Mouse (Mus musculus) lung, postnatal 10 days (tissue): Measurements from ENCODE around the gene Ncam2.

Source experiments
- DNase-seq: peaks from one replicate; pipeline ENCODE4 v3.0.0; 2021

The Ncam2 gene

DNA sequence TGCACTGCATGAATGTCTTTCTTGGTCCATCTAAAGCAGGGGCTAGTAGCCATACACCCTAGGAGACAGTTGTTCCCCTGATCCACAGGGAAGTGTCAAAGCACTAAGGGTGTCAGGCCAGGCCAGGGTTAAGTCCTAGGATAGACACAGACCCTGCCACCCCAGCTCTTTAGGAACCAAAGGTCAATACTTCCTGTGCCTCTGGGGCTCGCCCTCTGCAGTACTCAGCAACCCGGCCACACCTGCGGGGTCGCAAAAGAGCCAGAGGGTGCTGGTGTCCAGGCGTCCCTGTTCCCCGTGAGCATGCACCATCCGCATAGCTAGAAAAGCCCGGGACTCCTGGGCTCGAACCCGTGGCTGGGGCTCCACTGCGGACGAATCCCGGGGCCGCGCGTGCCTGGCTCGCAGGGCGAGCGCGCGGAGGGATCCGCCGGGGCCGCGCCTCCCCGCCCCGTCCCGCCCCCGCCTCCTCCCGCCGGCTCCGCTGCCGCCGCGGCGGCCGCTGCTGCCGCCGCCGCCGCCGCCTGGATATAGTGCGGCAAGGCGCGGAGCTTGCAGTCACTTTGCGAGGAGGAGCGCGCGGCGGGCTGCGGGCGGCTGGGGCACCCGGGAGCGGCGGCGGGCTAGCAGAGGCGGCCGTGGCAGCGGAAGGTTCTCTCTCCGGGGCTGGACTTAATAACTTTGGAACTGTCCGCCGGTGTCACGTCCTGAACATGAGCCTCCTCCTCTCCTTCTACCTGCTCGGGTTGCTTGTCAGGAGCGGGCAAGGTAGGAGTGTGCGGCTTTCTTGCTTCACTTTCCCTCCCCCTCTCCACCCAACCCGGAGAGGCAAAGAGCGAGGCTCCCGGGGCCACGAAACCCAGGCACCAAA lies at the start of gene Ncam2:
Ncam2 (plus strand) TSS at position 497 of the 871 bp plus-strand sequence.
- peak; percentile 57 for DNase-seq

DNA sequence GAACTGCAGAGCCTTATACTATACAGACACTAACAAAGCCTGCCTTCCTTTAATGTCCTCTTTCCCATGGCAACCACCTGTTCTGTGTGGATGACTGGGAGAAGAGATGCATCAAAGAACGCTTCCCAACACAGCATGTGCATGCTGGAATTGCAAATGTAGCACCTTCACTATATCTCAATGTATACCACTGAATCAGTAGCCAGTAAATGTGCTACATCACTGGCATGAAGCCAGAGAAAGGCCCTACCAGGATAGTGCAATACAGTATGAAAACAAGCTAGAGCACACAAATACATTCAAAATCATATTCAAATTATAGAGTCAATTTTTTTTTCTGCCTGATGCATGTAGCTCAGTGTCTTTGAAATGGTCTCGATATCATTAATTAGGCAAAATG lies 29.7 kb upstream of the Ncam2 start:
- DNase-seq: no peak

DNA sequence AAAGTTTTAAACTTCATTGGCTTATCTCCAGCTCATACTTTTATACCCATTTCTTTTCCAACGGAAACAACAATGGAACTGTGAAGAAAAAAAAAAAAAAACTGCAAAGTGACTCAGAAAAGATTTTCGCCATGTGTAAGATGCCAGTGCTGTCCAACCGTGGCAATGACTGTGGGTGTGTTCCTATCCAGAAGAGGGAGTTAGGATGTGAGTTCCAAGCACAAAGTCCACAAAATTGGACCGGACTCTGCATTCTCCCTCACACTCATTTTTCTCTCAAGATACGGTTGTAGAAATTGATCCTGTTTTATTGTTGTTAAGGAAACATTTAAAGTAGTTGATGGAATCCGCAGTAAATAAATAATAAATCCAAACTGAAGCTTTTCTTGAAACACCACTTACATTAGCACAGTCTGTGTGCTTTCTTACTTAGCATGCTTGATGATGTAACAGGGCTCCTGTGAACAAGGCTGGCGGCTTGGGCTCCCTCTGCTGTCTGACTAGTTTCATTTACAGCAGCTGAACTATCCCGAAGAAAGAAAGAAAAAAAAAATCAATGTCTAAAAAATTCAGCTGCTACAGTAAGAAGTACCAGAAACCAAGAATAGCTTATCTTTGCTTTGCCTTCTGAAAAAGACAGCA lies 25.1 kb upstream of the Ncam2 start:
- peak; percentile 43 for DNase-seq

DNA sequence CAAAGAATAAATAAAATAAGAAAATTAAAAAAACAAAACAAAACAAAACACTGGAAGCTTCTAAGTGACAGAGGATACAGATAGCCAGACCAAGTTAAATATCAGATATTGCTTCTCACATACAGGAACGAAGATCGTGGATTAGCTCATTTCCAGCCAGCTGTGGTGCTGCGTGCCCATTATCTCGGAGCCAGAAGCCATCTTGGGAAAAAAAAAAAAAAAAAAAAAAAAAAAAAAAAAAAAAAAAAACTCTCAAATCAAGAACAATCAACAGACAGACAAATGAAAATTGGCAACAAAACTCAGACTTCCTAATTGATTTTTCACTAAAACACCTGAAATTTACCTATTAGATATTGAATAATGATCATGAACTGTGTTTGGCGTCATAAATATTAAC lies 20.7 kb upstream of the Ncam2 start:
- no peak for DNase-seq

DNA sequence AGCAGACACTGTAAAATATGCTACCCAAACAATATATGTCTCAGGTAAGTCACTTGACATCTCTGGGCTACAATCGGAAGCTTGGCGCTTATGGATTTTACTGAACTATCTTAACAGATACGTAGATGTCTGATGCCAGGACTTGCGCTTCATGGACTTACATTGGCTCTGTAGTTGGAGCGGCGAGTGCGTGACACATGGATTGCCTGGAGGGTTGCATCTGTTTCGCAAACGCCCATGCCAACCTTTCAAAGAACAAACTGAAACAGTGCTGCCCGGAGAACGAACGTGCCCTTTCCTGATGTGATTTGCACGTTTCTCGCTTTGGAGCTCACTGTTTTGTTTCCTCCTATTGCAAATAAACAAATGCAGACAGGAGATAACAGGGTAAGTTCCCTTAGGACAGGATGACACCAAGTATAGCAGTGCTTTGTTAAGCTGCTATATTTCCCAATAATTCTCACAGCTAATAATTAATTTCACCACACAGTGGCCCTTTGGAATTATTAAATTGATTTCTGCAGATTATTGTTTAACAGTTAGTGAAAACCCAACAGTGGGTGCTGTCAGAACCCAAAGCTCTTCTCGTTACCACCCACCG lies 12.8 kb upstream of the Ncam2 start:
- DNase-seq: no peak

DNA sequence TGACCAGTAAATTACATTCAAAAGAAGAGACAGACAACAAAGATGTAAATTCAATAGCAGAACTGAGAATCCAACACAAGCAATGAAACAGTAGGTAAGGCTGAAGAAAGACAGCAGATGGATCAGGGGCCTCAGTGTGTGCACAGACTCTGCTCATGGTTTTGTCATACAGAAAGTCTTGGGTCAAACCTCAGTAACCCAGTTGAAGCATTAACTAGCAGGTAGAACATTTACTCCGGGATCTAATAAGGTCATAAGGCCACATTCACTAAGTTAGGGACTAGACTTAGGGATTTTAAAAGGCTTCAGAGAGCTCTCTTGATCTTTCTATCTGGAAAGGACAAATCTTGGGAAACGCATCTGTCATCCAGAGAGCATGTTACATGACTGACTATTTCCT lies 8.9 kb upstream of the Ncam2 start:
- no peak for DNase-seq

GRCm38 (mm10) chr16:81192607-81193006 lies 7.9 kb upstream of the Ncam2 start:
- no peak for DNase-seq

- no peak for DNase-seq
Observed at GRCm38 (mm10) chr16:81199467-81199866, 1.0 kb upstream of the Ncam2 start.

GRCm38 (mm10) chr16:81201471-81201870 lies 974 bp downstream of the Ncam2 start:
- no peak for DNase-seq

GRCm38 (mm10) chr16:81201992-81202391 lies 1.5 kb downstream of the Ncam2 start:
- DNase-seq: peak; percentile 46

GRCm38 (mm10) chr16:81202721-81203161 lies 2.2 kb downstream of the Ncam2 start:
- no peak for DNase-seq

- DNase-seq: no peak
Observed at GRCm38 (mm10) chr16:81204405-81205034, 4.0 kb downstream of the Ncam2 start.

- no peak for DNase-seq
Observed at GRCm38 (mm10) chr16:81221176-81221575, 20.7 kb downstream of the Ncam2 start.

DNA sequence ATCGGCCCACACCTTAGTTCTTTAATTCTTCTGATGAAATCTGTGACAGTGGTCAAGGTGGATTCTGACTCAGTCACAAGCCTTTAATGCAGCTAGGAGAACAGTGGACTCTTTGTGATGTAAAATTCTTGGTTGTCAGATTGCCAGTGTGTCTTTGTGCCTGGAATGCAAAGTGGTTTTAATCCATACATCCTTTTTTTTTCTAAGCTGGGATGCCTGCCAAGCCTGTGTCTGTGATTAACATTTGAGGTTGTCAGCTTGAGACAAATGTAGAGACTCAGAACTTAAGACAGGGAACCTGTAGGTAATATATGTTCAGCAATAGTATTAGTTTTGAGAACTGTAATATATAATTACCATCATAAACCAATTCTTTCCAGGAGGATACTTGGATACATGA lies 23.3 kb downstream of the Ncam2 start:
- no peak for DNase-seq

DNA sequence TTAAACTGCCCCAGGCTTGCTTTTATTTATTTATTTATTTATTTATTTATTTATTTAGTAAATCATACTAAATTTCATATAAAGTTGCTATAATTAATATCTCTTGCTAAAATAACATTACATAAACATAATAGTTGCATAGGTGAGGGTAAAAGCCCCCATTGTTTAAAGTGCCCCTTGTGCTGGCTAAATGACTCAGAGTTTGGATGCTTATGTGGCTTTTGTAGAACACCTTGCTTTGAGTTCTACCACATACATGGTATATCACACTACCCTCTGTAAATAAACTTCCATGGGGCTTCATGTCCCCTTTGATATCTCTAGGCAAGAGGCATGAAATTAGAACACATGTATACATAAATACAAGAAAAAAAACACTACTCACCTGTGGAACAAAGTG lies 23.8 kb downstream of the Ncam2 start:
- DNase-seq: no peak

DNA sequence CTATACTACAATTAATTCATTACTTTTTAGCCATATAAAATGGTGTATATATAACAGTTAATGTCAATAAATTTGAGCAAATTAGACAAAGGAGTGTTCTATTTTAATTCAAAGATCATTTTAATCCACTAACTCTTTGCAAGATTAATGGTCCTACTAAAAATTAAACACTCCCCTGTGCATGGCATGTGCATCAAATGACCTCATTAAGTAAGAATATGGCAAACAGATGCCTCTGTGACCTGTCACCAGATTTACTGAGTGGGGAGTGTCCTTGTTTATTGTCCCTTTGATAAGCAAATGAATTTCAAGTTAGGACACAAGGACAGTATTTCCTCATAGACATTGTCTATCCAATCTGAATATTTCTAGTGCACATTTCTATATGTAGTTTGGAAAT lies 54.4 kb downstream of the Ncam2 start:
- no peak for DNase-seq

DNA sequence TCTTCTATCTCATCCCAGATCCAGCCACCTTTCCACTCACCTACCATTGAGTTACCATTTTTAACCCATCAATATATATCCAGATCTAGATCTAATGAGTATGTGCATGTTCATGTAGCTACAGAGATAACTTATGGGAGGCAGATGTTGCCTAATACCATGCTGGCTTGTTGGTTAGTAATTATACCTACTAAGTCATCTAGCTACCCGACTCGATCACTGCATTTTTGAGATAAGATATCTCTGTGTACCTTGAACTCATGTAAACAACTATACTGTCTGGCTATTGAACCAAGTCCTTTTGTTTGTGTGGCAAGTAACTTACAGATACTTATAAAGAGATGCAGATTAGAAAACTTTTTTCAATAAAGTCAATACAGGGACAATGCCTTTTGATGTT lies 59.9 kb downstream of the Ncam2 start:
- DNase-seq: no peak

GRCm38 (mm10) chr16:81273597-81274360 lies 73.3 kb downstream of the Ncam2 start:
- DNase-seq: no peak

GRCm38 (mm10) chr16:81284241-81284640 lies 83.7 kb downstream of the Ncam2 start:
- peak; percentile 24 for DNase-seq

DNA sequence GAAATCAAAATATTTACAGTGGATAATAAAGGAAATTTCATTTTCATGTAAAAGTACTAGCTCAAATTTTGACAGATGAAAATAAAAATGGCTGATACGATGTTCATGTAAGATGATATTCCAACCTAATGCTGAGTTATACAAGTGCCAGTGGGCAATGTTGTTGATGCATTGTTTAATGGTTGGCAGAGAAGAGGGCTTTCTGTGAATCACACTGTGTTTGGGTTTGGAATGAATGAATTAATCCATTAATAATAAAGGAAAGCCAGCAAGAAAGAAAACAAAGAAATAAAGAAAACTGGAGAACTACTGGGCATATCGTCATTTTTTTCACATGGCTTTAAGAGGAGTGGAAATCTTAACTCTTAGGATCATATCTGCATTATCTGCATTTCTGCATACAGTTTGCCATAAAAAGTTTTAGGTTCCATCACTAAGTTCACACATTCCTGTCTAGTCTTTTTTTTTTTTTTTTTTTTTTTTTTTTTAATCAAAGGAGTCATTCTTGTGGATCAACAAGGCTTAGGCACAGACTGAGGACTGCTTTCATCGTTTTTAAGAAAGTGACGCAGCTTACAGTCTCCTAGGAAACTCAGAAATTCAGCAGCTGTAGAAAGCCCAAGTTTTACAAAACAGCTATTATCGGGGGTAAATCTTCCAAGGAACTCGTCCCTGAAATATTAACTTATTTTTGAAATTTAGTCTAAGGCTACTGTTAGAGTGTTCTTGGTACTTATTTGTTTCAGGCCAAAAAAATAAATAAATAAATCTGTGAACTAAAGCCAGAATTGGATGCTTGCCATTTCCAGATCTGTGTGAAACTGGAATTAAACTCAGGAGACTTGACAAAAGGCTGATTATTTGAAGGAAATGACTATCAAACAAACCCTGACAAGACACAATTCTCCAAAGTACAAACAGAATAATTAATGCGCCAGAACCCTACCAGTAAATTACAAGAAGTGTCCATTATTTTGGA lies 84.7 kb downstream of the Ncam2 start:
- DNase-seq: no peak

DNA sequence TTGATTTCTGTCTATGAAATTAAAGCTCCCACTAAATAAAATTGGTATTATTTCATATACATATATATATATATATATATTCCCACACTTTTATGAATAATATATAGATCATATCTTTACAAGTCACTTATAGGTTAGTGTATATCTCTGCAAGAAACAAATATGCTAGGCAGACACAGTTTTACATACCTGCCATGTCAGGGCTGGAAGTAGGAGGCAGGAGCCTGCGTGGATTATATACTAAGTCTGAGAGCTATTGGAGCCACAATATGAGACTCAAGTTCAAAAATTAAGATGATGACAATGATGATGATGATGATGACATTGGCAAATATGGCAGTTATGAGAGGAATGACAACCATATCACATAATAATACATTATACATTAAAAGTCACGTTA lies 85.4 kb downstream of the Ncam2 start:
- DNase-seq: no peak
